Mouse (Mus musculus) heart, postnatal 0 days (tissue): ENCODE measurements around the gene Zc3h14. TPM values are rescaled to one million over a fixed set of nuclear protein-coding genes. Genes with fewer than 3 reads are reported as not detected.
A peak's percentile ranks its signal among the peaks of the same experiment; 100 is the strongest.

ENCODE experiments used
- ATAC-seq: fragments of 200-750 bp; cut with Nextera tagmentation; 2 replicates; pipeline ENCODE4 v1.8.0; 2017; ENCODE audit warnings: low read depth, moderate number of reproducible peaks, moderate library complexity; ENCODE audit not compliant: insufficient read depth
- DNase-seq: peaks from one replicate; pipeline ENCODE4 v3.0.0-alpha.2; 2016; ENCODE audit warnings: low spot score
- H3K27ac ChIP-seq: fragments of 300-500 bp; sonication (generic); 2 replicates; pipeline ENCODE4 v1.5.1; 2014; ENCODE audit warnings: low read depth, mild to moderate bottlenecking
- H3K27me3 ChIP-seq: fragments of 300-500 bp; sonication (generic); 2 replicates; pipeline ENCODE4 v1.6.1; 2014; ENCODE audit warnings: low read length, mixed read lengths; ENCODE audit not compliant: control insufficient read depth, insufficient read depth
- H3K36me3 ChIP-seq: fragments of 300-500 bp; sonication (generic); replicated peaks from 2 replicates; pipeline ENCODE4 v1.6.1; 2014; ENCODE audit warnings: low read length, mixed read lengths; ENCODE audit not compliant: control insufficient read depth, insufficient read depth
- H3K4me1 ChIP-seq: fragments of 300-500 bp; sonication (generic); 2 replicates; pipeline ENCODE4 v1.6.1; 2014; ENCODE audit warnings: antibody characterized with exemption; ENCODE audit not compliant: control insufficient read depth, insufficient read depth
- H3K4me2 ChIP-seq: fragments of 300-500 bp; sonication (generic); 2 replicates; pipeline ENCODE4 v1.6.1; 2014; ENCODE audit warnings: low read depth, mild to moderate bottlenecking, low read length, moderate library complexity
- H3K4me3 ChIP-seq: fragments of 300-500 bp; sonication (generic); 2 replicates; pipeline ENCODE4 v1.5.1; 2014; ENCODE audit warnings: low read depth, low read length
- H3K9ac ChIP-seq: fragments of 300-500 bp; sonication (generic); replicated peaks from 2 replicates; pipeline ENCODE4 v1.6.1; 2014; ENCODE audit warnings: low read depth, low read length, mixed read lengths
- H3K9me3 ChIP-seq: fragments of 300-500 bp; sonication (generic); replicated peaks from 2 replicates; pipeline ENCODE4 v1.6.1; 2016; ENCODE audit warnings: low read length; ENCODE audit not compliant: control insufficient read depth
- CTCF ChIP-seq: IDR thresholded peaks from 2 replicates; pipeline ENCODE4 v1.5.1; 2016; ENCODE audit warnings: antibody characterized with exemption, control low read depth, low read depth
- EP300 ChIP-seq: IDR thresholded peaks from 2 replicates; pipeline ENCODE4 v1.6.1; 2016; ENCODE audit warnings: antibody characterized with exemption, low read depth
- WGBS: fragments of 180-500 bp; shearing (Covaris S2); extraction: QIAGEN DNeasy Blood & Tissue Kit; methylation state at CpG from one replicate; pipeline ENCODE4 v1.1.7; 2014; 5-methylcytosine and 5-hydroxymethylcytosine counted together
- polyA plus RNA-seq: library from polyadenylated mRNA; unstranded; fragments of >200 nt; fragmentation: Nextera tagmentation; extraction: Ambion mirVana; gene quantifications from 2 replicates; pipeline ENCODE4 v1.2.1, GENCODE M21; 2015
- total RNA-seq: library from RNA; depleted of rRNA; stranded (reverse); fragments of >200 nt; gene quantifications from 2 replicates; pipeline ENCODE4 v1.2.3, GENCODE M21; 2014; ENCODE audit warnings: low replicate concordance

The Zc3h14 gene
- total and polyA plus RNA-seq, 2 experiments from 2014 or later: 64.4 to 73.1 TPM

- Histone ChIP-seq H3K27ac (no peak overlapping the region; the same call in 1 of the 2 replicates), H3K4me1 (peaks cover 24% of the 10 kb centered on the region), H3K36me3 (no peaks in the 10 kb centered on the region; the same call in 1 of the 2 replicates), H3K9me3 (no peaks in the 10 kb centered on the region), H3K4me3 (peak overlapping the region; percentile 68), H3K4me2 (peak overlapping the region; percentile 78), H3K27me3 (no peaks in the 10 kb centered on the region), H3K9ac (peak overlapping the region; percentile 57)
- ATAC-seq (peak; percentile 76), DNase-seq (peak; percentile 87)
- no peak for TF ChIP-seq CTCF
- no peak for TF ChIP-seq EP300
- WGBS: under 1% methylated on average over 30 of the region's 30 CpGs
These were observed 12.4 kb upstream of the Zc3h14 start for GRCm38 (mm10) chr12:98734246-98734879.

- TF ChIP-seq CTCF (no peak), EP300 (no peak)
- no peaks in the 10 kb centered on the region; the same call in 1 of the 2 replicates for H3K36me3 ChIP-seq
- no peaks in the 10 kb centered on the region for H3K27me3 ChIP-seq
- peak overlapping the region; percentile 68 for H3K4me3 ChIP-seq
- peak overlapping the region; percentile 9 for H3K27ac ChIP-seq
- 5% methylated on average over 22 of the region's 22 CpGs for WGBS
- peaks cover 24% of the 10 kb centered on the region for H3K4me1 ChIP-seq
- no peak for DNase-seq
- H3K9ac ChIP-seq: peak overlapping the region; percentile 57
- H3K4me2 ChIP-seq: peak overlapping the region; percentile 78
- ATAC-seq: no peak
- no peaks in the 10 kb centered on the region for H3K9me3 ChIP-seq
These were observed 11.6 kb upstream of the Zc3h14 start for GRCm38 (mm10) chr12:98734880-98735801.

- WGBS: under 1% methylated on average over 75 of the region's 75 CpGs
- H3K27me3 ChIP-seq: no peaks in the 10 kb centered on the region
- peak; percentile 60 for DNase-seq
- H3K36me3 ChIP-seq: no peaks in the 10 kb centered on the region; the same call in 1 of the 2 replicates
- peaks cover 31% of the 10 kb centered on the region for H3K4me1 ChIP-seq
- ATAC-seq: peak; percentile 84
- H3K4me2 ChIP-seq: peak within 1 kb of the TSS; percentile 67
- H3K9ac ChIP-seq: peak within 1 kb of the TSS; percentile 86
- no peak for TF ChIP-seq EP300
- no peak for TF ChIP-seq CTCF
- peak within 1 kb of the TSS; percentile 93 for H3K27ac ChIP-seq
- H3K9me3 ChIP-seq: no peaks in the 10 kb centered on the region
- peak within 1 kb of the TSS; percentile 75 for H3K4me3 ChIP-seq
These were observed 9.6 kb upstream of the Zc3h14 start, which contains the start of gene Ptpn21 for GRCm38 (mm10) chr12:98736951-98737800. Ptpn21 (minus strand) TSS chr12:98737405.

- no peaks in the 10 kb centered on the region for H3K27me3 ChIP-seq
- DNase-seq: peak; percentile 33
- peak overlapping the region; percentile 67 for H3K4me2 ChIP-seq
- peak overlapping the region; percentile 86 for H3K9ac ChIP-seq
- no peaks in the 10 kb centered on the region for H3K36me3 ChIP-seq
- H3K4me1 ChIP-seq: peaks cover 31% of the 10 kb centered on the region
- peak; percentile 26 for ATAC-seq
- no peaks in the 10 kb centered on the region for H3K9me3 ChIP-seq
- H3K27ac ChIP-seq: peak overlapping the region; percentile 93
- TF ChIP-seq EP300 (no peak), CTCF (no peak)
- peak overlapping the region; percentile 75 for H3K4me3 ChIP-seq
- WGBS: 7% methylated on average over 7 of the region's 7 CpGs
These were observed 8.9 kb upstream of the Zc3h14 start for GRCm38 (mm10) chr12:98737801-98738350.
